Mouse (Mus musculus): ENCODE measurements at regions not wholly inside any gene's neighbourhood (a gene's known extent, or its start where the extent isn't known, plus 50 kb on each side); places are given as distances from the start of the nearest gene placed in this dataset.

DNA sequence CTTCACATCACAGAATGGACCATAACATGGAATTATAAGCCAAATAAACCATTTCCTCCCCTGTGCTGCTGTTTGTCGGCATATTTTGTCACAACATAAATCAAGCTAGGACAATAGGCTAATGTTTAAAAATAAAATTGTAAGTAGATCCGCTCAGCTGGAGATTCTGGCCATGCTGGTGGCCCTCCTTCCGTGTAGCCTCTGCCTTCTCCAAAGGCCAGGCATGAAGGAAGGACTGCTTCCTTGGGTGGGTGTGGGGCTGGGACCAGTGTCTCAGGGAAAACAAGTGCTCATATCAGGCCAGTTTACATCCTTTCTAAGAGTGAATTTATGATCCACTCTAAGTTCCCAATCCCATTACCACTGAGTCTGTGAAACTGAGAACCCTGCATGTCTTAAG is 206.3 kb upstream of the Ppp2r2d start:
- no peak for DNase-seq

DNA sequence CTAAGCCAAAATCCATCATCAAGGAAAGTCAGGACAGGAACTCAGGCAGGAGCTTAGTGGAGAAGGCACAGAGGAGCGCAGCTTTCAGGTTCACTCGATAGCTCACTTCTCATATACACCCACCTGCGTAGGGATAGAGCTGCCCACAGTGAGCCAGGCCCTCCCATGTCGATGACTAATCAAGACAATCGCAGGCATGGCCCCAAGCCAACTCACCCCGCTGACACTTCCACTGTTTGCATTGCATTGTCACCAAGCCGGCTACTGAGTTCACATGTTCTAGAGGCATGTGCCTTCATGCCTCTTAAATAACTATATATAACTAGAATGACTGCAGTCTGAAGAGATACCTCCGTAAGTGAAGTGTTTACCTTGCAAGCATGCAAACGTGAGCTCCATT is 219.8 kb upstream of the Ppp2r2d start:
- DNase-seq = no peak

GRCm38 (mm10) chr7:138620896-138621655 is 223.5 kb upstream of the Tcerg1l start:
- no peak for DNase-seq

- DNase-seq = no peak
Observed at GRCm38 (mm10) chr7:138620080-138620684, 222.7 kb upstream of the Tcerg1l start.

GRCm38 (mm10) chr7:138616468-138616867 is 218.9 kb upstream of the Tcerg1l start:
- no peak for DNase-seq

GRCm38 (mm10) chr7:138609605-138610004 is 212.1 kb upstream of the Tcerg1l start:
- no peak for DNase-seq

DNA sequence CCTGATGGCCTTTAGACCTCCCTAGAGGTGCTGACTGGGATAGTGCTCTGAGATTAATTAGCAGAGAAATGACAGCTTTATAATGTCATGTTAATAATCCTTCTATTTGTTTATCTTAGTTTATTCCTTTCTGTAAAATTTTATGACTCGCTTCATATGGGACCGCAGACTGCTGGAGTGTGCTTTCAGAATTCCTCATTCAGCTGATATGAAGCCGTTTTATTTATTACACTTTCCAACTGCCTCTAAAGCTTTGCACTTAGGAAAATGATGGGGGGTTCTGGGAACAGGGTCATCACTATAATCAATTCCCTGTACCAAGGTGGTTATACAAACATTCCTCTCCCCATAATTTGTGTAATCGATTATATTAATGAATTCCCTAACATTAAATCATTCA is 211.6 kb upstream of the Tcerg1l start:
- DNase-seq = no peak

- DNase-seq = no peak
Observed at GRCm38 (mm10) chr7:138606363-138606964, 208.9 kb upstream of the Tcerg1l start.

GRCm38 (mm10) chr7:138605923-138606322 is 208.4 kb upstream of the Tcerg1l start:
- DNase-seq = no peak

GRCm38 (mm10) chr7:138601749-138602148 is 204.2 kb upstream of the Tcerg1l start:
- no peak for DNase-seq

DNA sequence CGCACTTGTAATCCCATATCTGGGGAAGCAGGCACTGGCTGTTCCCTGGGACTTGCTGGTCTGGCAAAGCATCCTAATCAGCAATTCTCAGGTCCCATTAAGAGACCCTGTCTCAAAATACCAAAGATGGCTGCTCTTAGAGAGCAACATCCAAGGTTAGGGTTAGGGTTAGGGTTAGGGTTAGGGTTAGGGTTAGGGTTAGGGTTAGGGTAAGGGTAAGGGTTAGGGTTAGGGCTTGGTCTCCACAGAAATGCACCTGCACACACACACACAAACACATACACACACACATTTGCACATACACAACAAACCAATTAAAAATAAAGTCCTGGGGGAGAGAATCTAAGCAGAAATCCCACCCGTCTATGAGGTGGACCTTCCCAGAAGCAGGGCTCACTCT is 195.8 kb upstream of the Tcerg1l start:
- DNase-seq = no peak

DNA sequence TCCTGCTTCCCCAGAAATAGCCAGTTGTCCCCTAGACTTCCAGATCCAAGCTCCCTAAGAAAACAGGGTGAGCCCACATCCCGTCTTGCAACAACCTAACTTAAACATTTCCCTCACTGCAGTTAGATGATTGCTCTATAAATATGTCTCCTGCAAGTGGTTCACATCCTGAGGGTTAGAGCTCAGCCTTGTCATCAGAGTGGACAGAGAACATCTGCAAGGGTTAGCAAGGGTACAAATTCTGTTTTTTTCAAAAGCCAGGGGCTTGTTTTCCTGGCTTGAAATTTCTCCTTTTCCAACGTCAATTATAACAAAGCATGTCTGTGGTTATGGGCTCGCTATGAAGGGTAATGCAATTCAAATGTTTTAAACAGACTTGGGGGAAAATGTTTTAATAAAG is 169.8 kb upstream of the Tcerg1l start:
- no peak for DNase-seq

GRCm38 (mm10) chr7:138551629-138552028 is 154.1 kb upstream of the Tcerg1l start:
- DNase-seq = no peak

GRCm38 (mm10) chr7:138547881-138548280 is 150.4 kb upstream of the Tcerg1l start:
- DNase-seq = no peak

DNA sequence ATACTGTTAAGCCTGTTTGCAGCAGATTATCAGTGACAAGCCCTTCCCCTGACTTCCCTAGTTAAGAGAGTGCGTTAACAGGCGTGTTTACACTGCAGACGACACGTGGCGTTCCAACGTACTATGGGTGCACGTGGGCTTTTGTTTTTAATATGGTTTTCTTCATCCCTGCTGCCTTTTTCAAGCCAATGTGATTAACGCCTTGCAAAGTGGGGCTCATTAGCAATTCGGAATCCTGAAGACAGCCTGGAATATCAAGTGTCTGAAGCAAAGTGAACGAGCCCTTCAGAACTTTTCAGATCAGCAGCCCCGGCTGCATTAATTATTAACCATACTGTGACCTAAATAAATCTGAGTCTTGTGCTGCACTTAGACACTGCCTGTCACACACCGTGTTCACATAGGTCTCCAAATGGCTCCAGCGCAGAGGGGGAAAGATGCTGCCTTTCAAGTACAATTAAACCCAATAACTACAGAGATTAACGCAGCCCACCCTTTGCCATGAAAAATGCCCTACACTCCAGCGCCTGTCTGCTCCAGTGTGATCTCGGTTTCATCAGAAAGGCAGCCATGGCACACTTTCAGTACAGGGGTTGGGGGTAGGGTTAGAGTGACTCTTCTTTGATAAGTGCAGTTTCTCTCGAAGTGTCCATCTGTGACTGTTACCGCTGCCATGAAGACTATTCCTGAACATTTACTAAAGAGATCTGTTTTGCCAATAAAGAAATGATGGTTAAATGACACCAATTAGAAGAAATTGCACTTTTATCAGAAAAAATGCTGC is 140.7 kb upstream of the Tcerg1l start:
- no peak for DNase-seq

GRCm38 (mm10) chr7:138526143-138526542 is 128.6 kb upstream of the Tcerg1l start:
- no peak for DNase-seq

DNA sequence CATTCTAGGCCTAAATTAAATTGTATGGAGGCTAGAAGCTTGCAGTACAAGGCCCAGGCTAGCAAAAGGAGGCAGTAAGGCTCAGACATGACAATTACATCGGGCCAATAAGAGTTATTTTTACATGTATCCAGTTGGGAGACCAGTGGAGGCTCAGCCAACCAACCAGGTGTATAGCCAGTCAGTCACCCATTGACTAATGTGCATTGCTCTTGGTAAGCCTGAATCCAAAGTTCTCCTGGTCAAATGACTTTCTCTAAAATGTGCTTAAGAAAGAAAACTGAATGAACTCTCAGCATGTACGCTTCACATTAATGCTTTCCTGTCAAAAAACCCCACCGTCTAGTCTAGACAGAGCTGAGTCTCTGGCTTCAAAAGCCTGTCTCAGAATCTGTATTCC is 127.4 kb upstream of the Tcerg1l start:
- no peak for DNase-seq

DNA sequence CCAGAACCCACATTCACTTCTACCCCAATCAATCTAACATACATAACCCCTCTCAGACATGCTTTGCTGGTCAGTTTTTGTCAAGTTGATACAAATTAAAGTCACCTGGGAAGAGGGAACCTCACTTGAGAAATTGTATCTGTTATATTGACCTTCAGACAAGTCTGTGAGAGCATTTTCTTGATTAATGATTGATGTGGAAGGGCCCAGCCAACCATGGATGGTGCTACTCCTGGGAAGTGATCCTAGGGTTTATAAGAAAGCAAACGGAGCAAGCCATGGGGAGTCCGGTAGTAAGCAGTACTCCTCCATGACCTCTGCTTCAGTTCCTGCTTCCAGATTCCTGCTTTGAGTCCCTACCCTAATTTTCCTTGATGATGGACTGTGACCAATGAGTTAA is 116.6 kb upstream of the Tcerg1l start:
- DNase-seq = no peak

DNA sequence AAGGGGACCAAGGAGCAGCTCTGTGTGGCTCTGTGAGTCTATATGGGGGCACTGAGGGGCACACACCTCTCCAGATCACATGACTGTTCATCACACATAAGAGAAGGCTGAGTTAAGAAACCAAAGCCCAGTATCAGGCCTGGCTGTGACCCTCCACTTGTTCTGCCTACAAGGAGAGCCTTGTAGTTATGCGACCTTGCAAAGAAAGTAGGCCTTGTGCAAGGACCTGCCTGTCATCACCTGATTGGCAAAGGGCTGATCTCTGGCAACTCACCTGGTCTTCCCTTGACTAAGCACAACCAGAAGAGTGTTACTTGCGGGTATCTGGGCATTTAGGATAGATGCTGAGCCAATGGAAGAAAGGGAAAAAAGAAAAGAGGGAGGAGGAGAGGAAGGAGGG is 107.7 kb upstream of the Tcerg1l start:
- peak; percentile 6 for DNase-seq

DNA sequence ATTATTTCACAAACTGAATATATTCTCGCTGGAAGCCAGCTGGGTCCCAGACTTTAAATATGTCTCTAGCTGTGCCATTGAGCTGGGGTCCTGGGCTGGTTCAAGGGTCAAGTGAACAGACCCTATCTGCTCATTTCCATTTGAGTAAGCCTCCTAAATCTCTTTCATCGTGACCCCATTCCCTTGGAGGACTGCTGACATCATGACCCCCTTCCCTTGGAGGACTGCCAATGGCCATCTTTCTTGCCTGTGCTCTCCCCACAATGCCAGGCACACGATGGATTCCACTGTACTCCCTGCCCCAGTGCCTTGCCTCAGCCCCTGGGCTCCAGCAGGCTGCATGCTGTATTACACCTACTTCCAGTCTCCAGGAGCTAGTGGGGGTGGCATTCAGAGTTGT is 106.5 kb upstream of the Tcerg1l start:
- DNase-seq = no peak

GRCm38 (mm10) chr7:138503016-138503415 is 105.5 kb upstream of the Tcerg1l start:
- no peak for DNase-seq

DNA sequence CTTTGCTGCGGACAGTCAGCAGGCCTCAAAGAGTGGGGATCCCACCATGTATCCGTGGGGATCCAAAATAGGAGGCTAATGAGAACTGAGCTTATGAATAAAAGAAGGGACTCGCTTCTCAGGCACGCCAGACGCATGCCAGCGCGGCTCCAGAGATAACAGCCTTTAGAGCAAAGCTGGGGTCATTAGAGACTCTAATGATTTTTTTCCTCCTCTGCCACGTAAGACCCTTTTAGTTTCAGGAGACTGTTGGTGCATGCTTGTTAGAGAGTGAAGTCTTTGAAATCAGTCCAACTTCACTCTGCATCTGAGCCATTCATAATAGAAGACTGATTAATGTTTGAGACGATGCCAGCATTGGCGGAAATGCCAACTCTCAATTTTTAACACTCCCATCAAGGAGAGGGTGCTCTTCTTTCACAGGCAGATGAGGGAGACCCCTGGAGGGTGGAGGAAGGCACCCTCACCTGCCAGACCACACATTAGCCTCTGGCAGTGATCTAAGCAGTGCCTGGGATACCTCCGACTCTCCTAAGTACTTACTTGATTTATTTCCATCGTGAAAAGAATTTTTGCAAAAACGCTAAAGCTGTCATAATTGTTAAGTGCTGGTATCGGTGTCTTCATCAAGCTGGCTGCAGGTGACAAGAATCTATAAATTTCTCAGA is 104.0 kb upstream of the Tcerg1l start:
- no peak for DNase-seq

Data from adrenal gland, postnatal 10 days (tissue).